Mouse (Mus musculus): ENCODE results near the gene Lilra6. TPM values are rescaled to one million over a fixed set of nuclear protein-coding genes. Genes with fewer than 3 reads are reported as not detected.
"Not testable (repeated sequence)": the region's sequence is repeated elsewhere in the genome, so short reads cannot be mapped to it uniquely, and the experiment has no call there.

The Lilra6 gene
- total RNA-seq (2022): under 1 TPM in 2 of 4 experiments, not detected in 2; 0.24 to 0.63 TPM

GRCm38 (mm10) chr7:3915387-3915786, at the start of gene Lilra6:
TSS of gene Lilra6 (minus strand) at chr7:3915503.
- DNase-seq (ENCODE audit: low spot score): not testable (repeated sequence)

- no peak for DNase-seq (ENCODE audit: low spot score)
Observed at GRCm38 (mm10) chr7:3962017-3962416, 46.7 kb upstream of the Lilra6 start.

- DNase-seq (ENCODE audit: low spot score): no peak
Observed at GRCm38 (mm10) chr7:3957387-3957786, 42.1 kb upstream of the Lilra6 start.

GRCm38 (mm10) chr7:3949159-3949558, 33.9 kb upstream of the Lilra6 start:
- DNase-seq (ENCODE audit: low spot score): no peak

GRCm38 (mm10) chr7:3948223-3948622, 32.9 kb upstream of the Lilra6 start:
- no peak for DNase-seq (ENCODE audit: low spot score)

- DNase-seq (ENCODE audit: low spot score): no peak
Observed at GRCm38 (mm10) chr7:3946117-3946516, 30.8 kb upstream of the Lilra6 start.

GRCm38 (mm10) chr7:3940915-3941314, 25.6 kb upstream of the Lilra6 start:
- peak; percentile 6 for DNase-seq (ENCODE audit: low spot score)

GRCm38 (mm10) chr7:3939866-3940525, 24.7 kb upstream of the Lilra6 start:
- DNase-seq (ENCODE audit: low spot score): no peak

- not testable (repeated sequence) for DNase-seq (ENCODE audit: low spot score)
Observed at GRCm38 (mm10) chr7:3935473-3935872, 20.2 kb upstream of the Lilra6 start.

- DNase-seq (ENCODE audit: low spot score): no peak
Observed at GRCm38 (mm10) chr7:3903704-3904103, 11.6 kb downstream of the Lilra6 start.

- peak; percentile 13 for DNase-seq (ENCODE audit: low spot score)
Observed at GRCm38 (mm10) chr7:3898036-3898590, 17.2 kb downstream of the Lilra6 start, which contains the start of gene Gm14548. TSS of gene Gm14548 (minus strand) at chr7:3898120.

- not testable (repeated sequence) for DNase-seq (ENCODE audit: low spot score)
Observed at GRCm38 (mm10) chr7:3875032-3875431, 40.3 kb downstream of the Lilra6 start.

Other genes starting within 250 kb of the Lilra6 start
- gene Leng1, start 249.7 kb downstream of the Lilra6 start, total RNA-seq (2022): 10 to 100 TPM; 10.4 to 12.8 (median 11.8) TPM
- gene Tmc4, start 237.9 kb downstream of the Lilra6 start, total RNA-seq (2022): 1 to 10 TPM in 1 of 4 experiments, under 1 TPM in 3; 0.66 to 1.1 (median 0.80) TPM
- gene Tsen34, start 222.6 kb downstream of the Lilra6 start, total RNA-seq (2022): 10 to 100 TPM; 65.3 to 88.1 (median 74.1) TPM
- 10 to 100 TPM; 19.2 to 23.5 (median 22.3) TPM for gene Mboat7, start 222.0 kb downstream of the Lilra6 start, total RNA-seq (2022)
- 100 to 1,000 TPM; 559 to 671 (median 596) TPM for gene Rps9, start 211.5 kb downstream of the Lilra6 start, total RNA-seq (2022)
- gene Pirb, start 195.1 kb downstream of the Lilra6 start, total RNA-seq (2022): 1 to 10 TPM; 1.4 to 3.4 (median 1.6) TPM
- gene Gm15448, start 89.8 kb downstream of the Lilra6 start, total RNA-seq (2022): under 1 TPM in 2 of 4 experiments, not detected in 2; 0.22 to 0.75 TPM
- under 1 TPM in 1 of 4 experiments, not detected in 3; 0.12 TPM for gene Pira2, start 70.5 kb downstream of the Lilra6 start, total RNA-seq (2022)
- under 1 TPM in 2 of 4 experiments, not detected in 2; 0.14 to 0.28 TPM for gene Gm14548, start 17.4 kb downstream of the Lilra6 start, total RNA-seq (2022)
- 1 to 10 TPM in 3 of 4 experiments, under 1 TPM in 1; 0.84 to 2.0 (median 1.7) TPM for gene Lair1, start 147.7 kb upstream of the Lilra6 start, total RNA-seq (2022)
- gene Ttyh1, start 203.9 kb upstream of the Lilra6 start, total RNA-seq (2022): 1 to 10 TPM in 2 of 4 experiments, under 1 TPM in 2; 0.79 to 1.7 (median 0.95) TPM
- 10 to 100 TPM; 27.1 to 49.5 (median 38.6) TPM for gene Leng8, start 221.5 kb upstream of the Lilra6 start, total RNA-seq (2022)
- 1 to 10 TPM; 2.8 to 3.7 (median 3.6) TPM for gene Leng9, start 234.9 kb upstream of the Lilra6 start, total RNA-seq (2022)
- 1 to 10 TPM; 3.8 to 7.5 (median 4.6) TPM for gene Cdc42ep5, start 249.4 kb upstream of the Lilra6 start, total RNA-seq (2022)

All from heart, adult 8-10 months (tissue).